Mouse (Mus musculus): Measurements from ENCODE around the gene Snn.

DNA sequence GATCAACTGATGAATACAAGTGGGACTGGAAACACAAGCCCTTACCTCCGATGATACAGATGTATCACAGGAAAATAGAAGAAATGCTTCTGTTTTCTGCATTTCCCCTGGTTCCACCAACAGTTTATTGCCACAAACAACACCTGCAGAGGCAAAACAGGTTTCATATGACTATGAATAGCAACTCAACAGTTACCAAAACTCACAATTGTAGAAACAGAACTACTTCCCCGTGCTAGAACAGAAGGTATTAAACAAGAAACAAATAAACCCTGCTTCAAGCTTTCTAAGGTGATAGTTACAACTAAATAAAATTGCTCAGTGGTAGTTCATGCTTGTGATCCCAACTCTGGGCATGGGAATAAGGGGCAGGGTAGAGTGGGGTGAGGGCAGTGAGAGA is 61.9 kb downstream of the Snn start:
- TF ChIP-seq CTCF (IDR thresholded peaks at IDR 0.05; ENCODE audit: low read depth) (no peak), EP300 (IDR thresholded peaks at IDR 0.05; ENCODE audit: low read depth) (no peak)
